Mouse (Mus musculus): Measurements from ENCODE around the gene Cep112.

The Cep112 gene

GRCm38 (mm10) chr11:108424889-108425591 is at the start of gene Cep112:
TSS of gene Cep112 (plus strand) at chr11:108425192.
- peak; percentile 94 for DNase-seq (ENCODE audit: low spot score)

GRCm38 (mm10) chr11:108376815-108377214 is 48.2 kb upstream of the Cep112 start:
- DNase-seq (ENCODE audit: low spot score), result no peak

GRCm38 (mm10) chr11:108377680-108378362 is 47.2 kb upstream of the Cep112 start:
- DNase-seq (ENCODE audit: low spot score), result peak; percentile 83

GRCm38 (mm10) chr11:108378363-108378751 is 46.6 kb upstream of the Cep112 start:
- DNase-seq (ENCODE audit: low spot score), result no peak

- DNase-seq (ENCODE audit: low spot score), result no peak
Observed at GRCm38 (mm10) chr11:108382664-108383063, 42.3 kb upstream of the Cep112 start.

GRCm38 (mm10) chr11:108384920-108385665 is 39.9 kb upstream of the Cep112 start:
- no peak for DNase-seq (ENCODE audit: low spot score)

- no peak for DNase-seq (ENCODE audit: low spot score)
Observed at GRCm38 (mm10) chr11:108385666-108386024, 39.3 kb upstream of the Cep112 start.

- DNase-seq (ENCODE audit: low spot score), result no peak
Observed at GRCm38 (mm10) chr11:108395061-108395460, 29.9 kb upstream of the Cep112 start.

- no peak for DNase-seq (ENCODE audit: low spot score)
Observed at GRCm38 (mm10) chr11:108396076-108396829, 28.7 kb upstream of the Cep112 start.

- DNase-seq (ENCODE audit: low spot score), result no peak
Observed at GRCm38 (mm10) chr11:108409876-108410644, 14.9 kb upstream of the Cep112 start.

- no peak for DNase-seq (ENCODE audit: low spot score)
Observed at GRCm38 (mm10) chr11:108416360-108416759, 8.6 kb upstream of the Cep112 start.

GRCm38 (mm10) chr11:108418540-108418939 is 6.5 kb upstream of the Cep112 start:
- DNase-seq (ENCODE audit: low spot score), result peak; percentile 35

- DNase-seq (ENCODE audit: low spot score), result no peak
Observed at GRCm38 (mm10) chr11:108419242-108419641, 5.8 kb upstream of the Cep112 start.

GRCm38 (mm10) chr11:108420751-108421150 is 4.2 kb upstream of the Cep112 start:
- no peak for DNase-seq (ENCODE audit: low spot score)

GRCm38 (mm10) chr11:108423221-108423620 is 1.8 kb upstream of the Cep112 start:
- DNase-seq (ENCODE audit: low spot score), result no peak

GRCm38 (mm10) chr11:108424111-108424510 is 881 bp upstream of the Cep112 start:
- DNase-seq (ENCODE audit: low spot score), result no peak

- no peak for DNase-seq (ENCODE audit: low spot score)
Observed at GRCm38 (mm10) chr11:108425592-108425921, 565 bp downstream of the Cep112 start.

GRCm38 (mm10) chr11:108426086-108426485 is 1.1 kb downstream of the Cep112 start:
- no peak for DNase-seq (ENCODE audit: low spot score)

GRCm38 (mm10) chr11:108427191-108427590 is 2.2 kb downstream of the Cep112 start:
- no peak for DNase-seq (ENCODE audit: low spot score)

GRCm38 (mm10) chr11:108429076-108429475 is 4.1 kb downstream of the Cep112 start:
- DNase-seq (ENCODE audit: low spot score), result no peak

- no peak for DNase-seq (ENCODE audit: low spot score)
Observed at GRCm38 (mm10) chr11:108443893-108444563, 19.0 kb downstream of the Cep112 start.

Data from layer of hippocampus, adult 9-10 months (tissue).